Comparison of ENCODE assay signal across 8 mouse cellular contexts in genomic region chr16:52032376-52033330, GRCm38 (mm10). TPM values are rescaled to one million over a fixed set of nuclear protein-coding genes. Genes with fewer than 3 reads are reported as not detected.
A peak's percentile ranks its signal among the peaks of the same experiment; 100 is the strongest.
DNase-seq lines count a peak whose midpoint lies in the region; ATAC-seq and TF ChIP-seq lines count a peak whose summit lies in the region.

No protein-coding gene starts in this region.

- no peak overlapping the region for H3K27ac ChIP-seq in cerebellum, adult 2 months (ENCODE audit: insufficient read depth, low read length)
- H3K27ac ChIP-seq in spleen, adult 2 months (ENCODE audit: insufficient read depth, low read length) = peak overlapping the region; percentile 93
- peak overlapping the region; percentile 95 for H3K27ac ChIP-seq in intestine, embryonic 14.5 days (ENCODE audit: low read depth)
- peak overlapping the region; percentile 91 for H3K27ac ChIP-seq in neural tube, embryonic 12.5 days

- peak in 1 of 2 experiments; percentile 28 for DNase-seq in cerebellum, adult 2 months
- no peak for DNase-seq in cerebellum, adult 11-12 months
- no peak for DNase-seq in spleen, adult 2 months (ENCODE audit: low read depth in 1 of 2, low spot score in 2 of 2)
- no peak for DNase-seq in spleen, postnatal 14 days (ENCODE audit: low spot score in 2 of 2)
- no peak for DNase-seq in intestine, embryonic 14.5 days (ENCODE audit: low spot score)
- no peak for DNase-seq in right cerebral cortex, postnatal 10 days (ENCODE audit: low spot score in 2 of 2)
- no peak for DNase-seq in ovary, adult 18-20 months (ENCODE audit: low spot score)

- peaks cover 4% of the 10 kb centered on the region; the same call in 1 of the 2 replicates for H3K36me3 ChIP-seq in spleen, adult 2 months (ENCODE audit: control insufficient read depth, insufficient read depth, low read length)
- peaks cover 10% of the 10 kb centered on the region; the same call in 1 of the 2 replicates for H3K36me3 ChIP-seq in intestine, embryonic 14.5 days (ENCODE audit: control insufficient read depth, insufficient read depth, low read length)
- peaks cover 19% of the 10 kb centered on the region; the same call in 1 of the 2 replicates for H3K36me3 ChIP-seq in neural tube, embryonic 12.5 days

- TF ChIP-seq POLR2A in cerebellum, adult 2 months (IDR thresholded peaks at IDR 0.05; ENCODE audit: borderline replicate concordance, insufficient read depth, low read length) = no peak
- TF ChIP-seq POLR2A in spleen, adult 2 months (IDR thresholded peaks at IDR 0.05; ENCODE audit: low read depth, low read length) = no peak

- H3K4me2 ChIP-seq in intestine, embryonic 14.5 days (ENCODE audit: low read length) = peak overlapping the region; percentile 62
- H3K4me2 ChIP-seq in neural tube, embryonic 12.5 days (replicated peaks) = peak overlapping the region; percentile 70

- H3K27me3 ChIP-seq in cerebellum, adult 2 months (ENCODE audit: control insufficient read depth, insufficient read depth, low read length) = no peaks in the 10 kb centered on the region
- no peaks in the 10 kb centered on the region for H3K27me3 ChIP-seq in spleen, adult 2 months (ENCODE audit: control insufficient read depth, insufficient read depth, low read length)
- H3K27me3 ChIP-seq in intestine, embryonic 14.5 days (replicated peaks; ENCODE audit: control insufficient read depth, insufficient read depth, low read length) = no peaks in the 10 kb centered on the region
- no peaks in the 10 kb centered on the region for H3K27me3 ChIP-seq in neural tube, embryonic 12.5 days (replicated peaks)

- no peak for TF ChIP-seq CTCF in cerebellum, adult 2 months (IDR thresholded peaks at IDR 0.05; ENCODE audit: borderline replicate concordance, insufficient read depth, low read depth, low read length)
- TF ChIP-seq CTCF in spleen, adult 2 months (IDR thresholded peaks at IDR 0.05; ENCODE audit: extremely low read depth, insufficient read depth, insufficient read length, insufficient replicate concordance) = no peak

- WGBS in cerebellum, adult 2 months = 15% methylated on average over 29 of the region's 29 CpGs
- WGBS in spleen, adult 2 months = 26% methylated on average over 29 of the region's 29 CpGs
- 18% methylated on average over 29 of the region's 29 CpGs for WGBS in intestine, embryonic 14.5 days
- WGBS in neural tube, embryonic 12.5 days = 14% methylated on average over 29 of the region's 29 CpGs

- no peaks in the 10 kb centered on the region for H3K9me3 ChIP-seq in intestine, embryonic 14.5 days (ENCODE audit: control insufficient read depth, low read length)
- H3K9me3 ChIP-seq in neural tube, embryonic 12.5 days = no peaks in the 10 kb centered on the region

- H3K4me1 ChIP-seq in cerebellum, adult 2 months (ENCODE audit: control insufficient read depth, insufficient read depth, low read length) = peaks cover 8% of the 10 kb centered on the region; the same call in 1 of the 2 replicates
- peaks cover 12% of the 10 kb centered on the region for H3K4me1 ChIP-seq in spleen, adult 2 months (ENCODE audit: control insufficient read depth, insufficient read depth, insufficient read length)
- 0 out of 2 replicates have a peak, but pooled peaks cover 2% of the 10 kb centered on the region for H3K4me1 ChIP-seq in intestine, embryonic 14.5 days (replicated peaks; ENCODE audit: control insufficient read depth, insufficient read depth, low read length)
- H3K4me1 ChIP-seq in neural tube, embryonic 12.5 days = peaks cover 39% of the 10 kb centered on the region

- ATAC-seq in intestine, embryonic 14.5 days (replicated peaks; ENCODE audit: low FRiP score, low TSS enrichment, low read depth) = no peak
- no peak for ATAC-seq in neural tube, embryonic 12.5 days (ENCODE audit: low FRiP score, low read depth)

- peak overlapping the region; percentile 95 for H3K4me3 ChIP-seq in cerebellum, adult 2 months (replicated peaks; ENCODE audit: insufficient read depth, low read depth, low read length)
- H3K4me3 ChIP-seq in spleen, adult 2 months (ENCODE audit: extremely low read depth, insufficient read depth, insufficient read length) = peak overlapping the region; percentile 93
- H3K4me3 ChIP-seq in intestine, embryonic 14.5 days (ENCODE audit: low read depth, low read length) = peak overlapping the region; percentile 90
- peak overlapping the region; percentile 88 for H3K4me3 ChIP-seq in neural tube, embryonic 12.5 days

- H3K9ac ChIP-seq in intestine, embryonic 14.5 days (ENCODE audit: low read length) = peak overlapping the region; percentile 83
- H3K9ac ChIP-seq in neural tube, embryonic 12.5 days = peak overlapping the region; percentile 93

RNA-seq across cellular contexts. Expression of gene Cblb, which starts 1.6 kb away (rescaled TPM):
- polyA plus RNA-seq in cerebellum, adult 2 months (2012; rRNA removed) = 14.2 and 15.5 TPM in 2 replicates
- polyA plus RNA-seq in spleen, adult 2 months (2012; rRNA removed) = 18.1 and 21.1 TPM in 2 replicates
- 12.1 and 12.3 TPM in 2 replicates for polyA plus RNA-seq in intestine, embryonic 14.5 days (2014; fragmentation: Nextera tagmentation; extraction: Ambion mirVana)
- 28.0 and 31.5 TPM in 2 replicates for polyA plus RNA-seq in neural tube, embryonic 12.5 days (2016; fragmentation: Nextera tagmentation; extraction: Ambion mirVana)
